Mouse (Mus musculus) bone marrow macrophage, adult 2 months (primary cell): Measurements from ENCODE around the gene Ap3b1.
"Not testable (repeated sequence)": the region's sequence is repeated elsewhere in the genome, so short reads cannot be mapped to it uniquely, and the experiment has no call there.

Source experiments
- CTCF ChIP-seq: IDR thresholded peaks from 2 replicates; pipeline ENCODE4 v1.5.1; 2012; ENCODE audit warnings: low read depth, mild to moderate bottlenecking, low read length, moderate library complexity
- POLR2A ChIP-seq: IDR thresholded peaks from 2 replicates; pipeline ENCODE4 v1.6.1; 2012; ENCODE audit warnings: mild to moderate bottlenecking, low read depth, low read length, borderline replicate concordance

GRCm38 (mm10) chr13:94329005-94329404 lies 29.8 kb upstream of the Ap3b1 start:
- TF ChIP-seq CTCF, POLR2A: not testable (repeated sequence)
